Mouse (Mus musculus): ENCODE results near the gene Ing4. TPM values are rescaled to one million over a fixed set of nuclear protein-coding genes. Genes with fewer than 3 reads are reported as not detected.
A peak's percentile ranks its signal among the peaks of the same experiment; 100 is the strongest.
"Not testable (repeated sequence)": the region's sequence is repeated elsewhere in the genome, so short reads cannot be mapped to it uniquely, and the experiment has no call there.

The Ing4 gene
- total RNA-seq, 2 experiments from 2014 or later: 61.4 to 61.5 TPM

DNA sequence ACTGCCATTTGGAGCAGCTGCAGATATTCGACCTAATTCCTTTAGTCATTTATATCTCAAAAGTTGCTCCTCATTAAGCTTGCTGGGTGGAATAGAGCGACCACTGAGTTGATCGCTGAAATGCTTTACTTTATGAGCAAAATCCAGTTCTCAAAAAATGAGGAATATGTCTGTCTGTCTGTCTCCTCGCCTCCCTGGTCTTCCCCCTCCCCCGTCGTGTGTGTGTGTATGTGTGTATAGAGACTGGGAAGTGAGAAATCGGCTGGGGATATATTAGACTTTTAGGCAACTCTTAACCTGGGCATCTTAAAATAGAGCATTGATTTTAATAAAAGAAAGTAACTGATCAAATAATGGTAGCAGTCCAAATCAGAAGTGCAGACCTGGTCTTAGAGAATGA lies 661 bp downstream of the Ing4 start:
- no peak for DNase-seq (ENCODE audit: extremely low spot score in 1 of 2, low spot score in 1 of 2)

DNA sequence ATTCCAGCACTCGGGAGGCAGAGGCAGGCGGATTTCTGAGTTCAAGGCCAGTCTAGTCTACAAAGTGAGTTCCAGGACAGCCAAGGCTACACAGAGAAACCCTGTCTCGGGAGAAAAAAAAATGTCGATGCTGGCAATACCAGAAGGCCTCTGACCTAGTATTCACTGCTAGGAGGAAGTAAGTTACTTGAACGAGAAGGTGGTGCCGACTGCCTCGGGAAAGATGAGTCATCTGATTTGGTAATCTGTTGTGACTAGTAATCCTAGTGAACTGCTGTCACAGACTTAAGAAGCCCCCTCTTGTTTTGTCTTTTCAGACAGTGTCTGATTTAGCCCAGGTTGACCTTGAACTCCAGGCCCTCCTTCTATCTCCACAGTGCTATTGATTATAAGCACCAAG lies 1.5 kb downstream of the Ing4 start:
- no peak for DNase-seq (ENCODE audit: extremely low spot score in 1 of 2, low spot score in 1 of 2)

DNA sequence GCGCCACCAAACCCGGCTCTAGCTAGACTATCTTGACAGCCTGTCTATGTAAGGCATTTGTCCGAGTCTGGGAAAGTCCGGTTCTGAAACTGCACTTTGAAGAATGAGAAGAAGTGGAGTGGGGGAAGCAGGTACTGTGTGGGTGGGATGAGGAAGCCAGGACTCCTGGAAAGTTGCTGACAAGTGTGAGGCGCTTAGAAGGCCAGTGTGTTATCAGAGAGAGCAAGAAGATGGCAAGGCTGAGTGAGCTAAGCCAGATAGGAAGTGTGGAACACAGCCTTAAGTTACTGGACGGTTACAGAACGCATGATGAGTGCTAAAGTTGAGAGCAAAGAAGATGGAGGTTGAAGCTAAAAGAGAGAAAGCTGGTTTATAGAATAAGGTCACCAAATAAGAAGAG lies 2.5 kb downstream of the Ing4 start:
- no peak for DNase-seq (ENCODE audit: extremely low spot score in 1 of 2, low spot score in 1 of 2)

DNA sequence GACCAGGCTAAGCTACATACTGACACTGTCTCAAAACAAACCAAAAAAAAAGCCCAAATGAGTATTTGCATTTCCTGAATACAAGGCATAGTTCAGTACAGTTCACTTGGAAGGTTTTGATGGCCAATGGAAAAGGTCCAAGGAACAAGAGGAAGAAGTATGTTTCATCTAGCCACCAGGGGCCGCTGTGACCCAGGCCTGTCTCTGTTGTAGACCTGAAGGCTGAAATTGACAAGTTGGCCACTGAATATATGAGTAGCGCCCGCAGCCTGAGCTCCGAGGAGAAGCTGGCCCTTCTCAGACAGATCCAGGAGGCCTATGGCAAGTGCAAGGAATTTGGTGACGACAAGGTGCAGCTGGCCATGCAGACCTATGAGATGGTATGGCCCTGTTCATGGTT lies 7.1 kb downstream of the Ing4 start:
- peak; percentile 63 to 85 for DNase-seq (ENCODE audit: extremely low spot score in 1 of 2, low spot score in 1 of 2)

DNA sequence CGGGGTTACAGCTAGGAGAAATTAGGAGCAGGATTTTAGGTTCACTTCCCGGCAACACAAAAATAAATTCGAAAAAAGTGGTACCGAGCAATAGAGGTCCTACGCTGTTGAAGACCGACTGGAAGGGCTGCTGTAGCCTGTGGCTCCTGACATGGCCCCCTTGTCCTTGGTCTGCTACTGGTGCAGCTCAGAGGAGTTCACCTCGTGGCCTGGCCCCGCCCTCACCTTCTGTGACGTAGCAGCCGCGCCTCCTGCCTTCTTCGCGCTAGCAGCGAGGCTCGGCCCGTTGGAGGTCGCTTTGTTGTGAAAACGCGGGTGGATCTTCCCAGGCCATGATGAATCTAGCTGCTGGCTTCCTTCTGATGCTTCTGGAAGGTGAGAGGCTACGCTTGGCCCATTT lies 10.1 kb downstream of the Ing4 start, which contains the start of gene Acrbp:
Gene Acrbp, plus strand, starts transcription at position 12 of the 400 bp plus-strand sequence.
- no peak for DNase-seq (ENCODE audit: extremely low spot score in 1 of 2, low spot score in 1 of 2)

GRCm38 (mm10) chr6:125051237-125051636 lies 11.7 kb downstream of the Ing4 start:
- no peak for DNase-seq (ENCODE audit: extremely low spot score in 1 of 2, low spot score in 1 of 2)

DNA sequence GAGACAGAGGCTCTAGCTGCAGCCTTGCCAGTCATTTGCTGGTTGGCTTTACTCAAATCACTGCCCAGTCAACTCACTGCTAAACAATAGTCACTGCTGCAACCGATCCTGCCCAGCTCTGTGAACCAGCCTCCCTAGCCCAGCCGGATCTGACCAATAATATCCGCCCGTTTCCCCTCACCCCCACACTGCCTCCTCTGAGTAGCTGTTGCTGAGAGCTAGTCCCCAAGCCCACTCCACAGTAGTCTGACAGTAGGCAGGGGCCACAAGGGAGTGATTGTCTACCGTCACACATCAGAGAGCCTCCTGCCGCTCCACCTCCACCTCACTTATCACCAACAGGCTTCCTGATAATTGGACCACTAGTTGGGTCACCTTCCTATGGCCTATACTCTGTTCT lies 21.9 kb downstream of the Ing4 start:
- DNase-seq (ENCODE audit: extremely low spot score in 1 of 2, low spot score in 1 of 2): no peak

- DNase-seq (ENCODE audit: extremely low spot score in 1 of 2, low spot score in 1 of 2): no peak
Measured at GRCm38 (mm10) chr6:125062511-125062910, 23.0 kb downstream of the Ing4 start.

- no peak for DNase-seq (ENCODE audit: extremely low spot score in 1 of 2, low spot score in 1 of 2)
Measured at GRCm38 (mm10) chr6:125063906-125064305, 24.3 kb downstream of the Ing4 start.

DNA sequence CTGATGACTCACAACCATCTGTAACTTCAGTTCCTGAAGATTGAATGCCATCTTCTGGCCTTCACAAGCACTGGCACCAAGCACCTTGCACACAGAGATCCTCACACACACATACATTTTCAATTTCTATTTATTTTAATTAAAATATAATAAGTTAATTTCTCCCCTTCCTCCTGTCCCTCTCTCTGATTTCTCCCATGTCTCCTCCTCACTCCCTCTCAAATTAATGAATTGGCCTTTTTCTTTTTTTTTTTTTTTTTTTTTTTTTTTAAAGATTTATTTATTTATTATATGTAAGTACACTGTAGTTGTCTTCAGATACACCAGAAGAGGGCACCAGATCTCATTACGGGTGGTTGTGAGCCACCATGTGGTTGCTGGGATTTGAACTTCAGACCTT lies 25.7 kb downstream of the Ing4 start:
- not testable (repeated sequence) for DNase-seq (ENCODE audit: extremely low spot score in 1 of 2, low spot score in 1 of 2)

DNA sequence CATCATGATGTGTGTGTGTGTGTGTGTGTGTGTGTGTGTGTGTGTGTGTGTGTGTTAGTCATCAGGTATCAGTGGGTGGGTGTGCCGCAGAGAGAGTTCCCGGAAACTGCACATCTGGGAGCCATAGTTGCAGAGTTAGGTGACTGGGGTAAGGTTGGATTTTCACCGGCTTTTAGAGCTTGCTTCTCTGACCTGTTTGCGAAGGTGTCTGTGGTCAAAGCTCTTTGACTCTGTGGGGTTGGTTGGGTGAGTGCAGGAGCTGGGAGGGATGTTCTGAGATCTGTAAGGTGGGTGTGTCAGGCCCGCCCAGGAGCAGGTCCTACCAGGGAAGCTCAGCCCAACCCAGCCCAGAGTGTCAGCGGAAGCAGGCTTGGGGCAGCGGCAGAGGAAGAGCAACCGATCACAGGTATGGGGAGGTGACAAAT lies 28.0 kb downstream of the Ing4 start, which contains the start of gene Lpar5:
Gene Lpar5, plus strand, starts transcription at position 350 of the 425 bp plus-strand sequence.
- DNase-seq (ENCODE audit: extremely low spot score in 1 of 2, low spot score in 1 of 2): no peak

- no peak for DNase-seq (ENCODE audit: extremely low spot score in 1 of 2, low spot score in 1 of 2)
Measured at GRCm38 (mm10) chr6:125071170-125071895, 31.8 kb downstream of the Ing4 start.

DNA sequence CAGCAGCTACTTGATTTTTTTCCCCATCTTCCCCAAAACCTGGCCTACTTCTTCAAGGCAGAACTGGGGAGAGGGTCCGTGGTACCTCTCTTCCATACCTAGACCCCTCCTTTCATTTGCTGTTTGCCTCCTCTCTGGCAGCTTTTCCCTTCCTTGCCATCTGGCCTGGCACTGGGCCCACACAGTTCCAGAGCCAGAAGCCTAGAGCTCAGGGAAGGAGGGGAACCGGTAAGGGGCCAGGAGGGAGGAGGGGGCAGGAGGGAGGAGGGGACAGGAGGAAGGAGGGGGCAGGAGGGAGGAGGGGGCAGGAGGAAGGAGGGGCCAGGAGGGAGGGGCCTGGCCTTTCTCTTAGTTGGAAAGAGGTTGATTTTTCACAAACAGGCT lies 32.3 kb downstream of the Ing4 start:
- DNase-seq (ENCODE audit: extremely low spot score in 1 of 2, low spot score in 1 of 2): peak; percentile 63 to 66

- no peak for DNase-seq (ENCODE audit: extremely low spot score in 1 of 2, low spot score in 1 of 2)
Measured at GRCm38 (mm10) chr6:125073825-125074224, 34.3 kb downstream of the Ing4 start.

DNA sequence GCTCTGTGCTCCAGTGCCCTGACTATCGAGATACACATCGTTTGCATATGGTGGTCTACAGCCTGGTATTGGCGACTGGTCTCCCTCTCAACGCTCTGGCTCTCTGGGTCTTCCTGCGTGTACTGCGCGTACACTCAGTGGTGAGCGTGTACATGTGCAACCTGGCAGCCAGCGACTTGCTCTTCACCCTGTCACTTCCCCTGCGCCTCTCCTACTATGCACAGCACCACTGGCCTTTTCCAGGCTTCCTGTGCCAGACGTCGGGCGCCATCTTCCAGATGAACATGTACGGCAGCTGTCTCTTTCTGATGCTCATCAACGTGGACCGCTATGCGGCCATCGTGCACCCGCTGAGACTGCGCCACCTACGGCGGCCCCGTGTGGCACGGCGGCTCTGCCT lies 41.8 kb downstream of the Ing4 start:
- DNase-seq (ENCODE audit: extremely low spot score in 1 of 2, low spot score in 1 of 2): no peak

DNA sequence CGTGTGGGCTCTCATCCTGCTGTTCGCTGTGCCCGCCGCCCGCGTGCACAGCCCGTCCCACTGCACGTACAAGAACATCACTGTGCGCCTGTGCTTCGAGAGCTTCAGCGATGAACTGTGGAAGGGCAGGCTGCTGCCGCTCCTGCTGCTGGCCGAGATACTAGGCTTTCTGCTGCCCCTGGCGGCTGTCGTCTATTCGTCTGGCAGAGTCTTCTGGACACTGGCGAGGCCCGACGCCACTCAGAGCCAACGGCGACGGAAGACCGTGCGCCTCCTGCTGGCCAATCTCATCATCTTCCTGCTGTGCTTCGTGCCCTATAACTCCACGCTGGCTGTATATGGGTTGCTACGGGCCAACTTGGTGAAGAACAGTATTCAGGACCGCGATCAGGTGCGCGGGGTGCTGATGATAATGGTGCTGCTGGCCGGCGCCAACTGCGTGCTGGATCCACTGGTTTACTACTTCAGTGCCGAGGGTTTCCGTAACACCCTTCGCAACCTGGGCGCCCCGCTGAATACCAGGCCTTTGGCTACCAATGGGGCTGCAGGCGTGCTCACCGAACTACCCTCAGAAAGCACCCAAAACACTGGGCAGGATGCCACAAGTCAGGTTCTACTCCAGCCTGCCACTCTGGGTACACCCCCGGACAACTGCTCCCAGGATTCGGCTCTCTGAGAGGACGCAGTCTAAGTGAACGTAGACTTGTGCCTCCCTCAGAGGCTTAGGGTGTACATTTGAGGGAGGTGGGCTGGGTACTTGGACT lies 42.4 kb downstream of the Ing4 start:
- DNase-seq (ENCODE audit: extremely low spot score in 1 of 2, low spot score in 1 of 2): peak; percentile 64 to 76

DNA sequence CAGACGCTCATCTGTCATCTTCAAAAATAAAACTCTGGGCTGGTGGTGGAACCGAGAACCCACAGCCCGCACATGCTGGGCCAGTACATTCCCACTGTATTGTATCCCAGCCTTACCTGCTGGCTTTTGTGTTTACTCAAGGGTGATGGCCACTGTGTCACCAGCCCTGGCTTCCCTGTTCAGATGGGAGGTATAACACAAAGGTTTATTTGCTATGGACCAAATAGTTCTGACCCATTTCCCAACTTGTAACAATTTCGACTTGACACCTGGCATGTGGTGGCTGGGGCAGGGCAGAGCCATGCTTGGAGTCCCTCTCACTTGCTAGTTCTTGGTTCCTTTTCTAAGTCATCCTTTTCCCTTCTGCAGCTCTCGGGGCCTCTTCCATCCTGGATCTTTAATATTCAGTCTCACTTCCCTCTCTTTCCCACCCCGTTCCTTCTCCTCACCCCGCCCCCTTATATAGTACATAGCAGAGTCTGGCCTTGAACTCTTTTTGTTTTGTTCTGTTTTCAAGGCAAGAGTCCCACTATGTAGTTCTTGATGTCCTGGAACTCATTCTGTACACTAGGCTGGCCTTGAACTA lies 43.3 kb downstream of the Ing4 start:
- no peak for DNase-seq (ENCODE audit: extremely low spot score in 1 of 2, low spot score in 1 of 2)

GRCm38 (mm10) chr6:125084424-125084823 lies 44.9 kb downstream of the Ing4 start:
- peak in 1 of 2 experiments; percentile 48 for DNase-seq (ENCODE audit: extremely low spot score in 1 of 2, low spot score in 1 of 2)

GRCm38 (mm10) chr6:125087937-125088336 lies 48.4 kb downstream of the Ing4 start:
- DNase-seq (ENCODE audit: extremely low spot score in 1 of 2, low spot score in 1 of 2): no peak

GRCm38 (mm10) chr6:125088561-125089321 lies 49.2 kb downstream of the Ing4 start:
- peak in 1 of 2 experiments; percentile 48 for DNase-seq (ENCODE audit: extremely low spot score in 1 of 2, low spot score in 1 of 2)
